Mouse (Mus musculus) bone marrow, adult 2 months (tissue): ENCODE results near the gene Sidt1. TPM values are rescaled to one million over a fixed set of nuclear protein-coding genes. Genes with fewer than 3 reads are reported as not detected.

Experiments used
- H3K27ac ChIP-seq: fragments of 200-500 bp; 2 replicates; pipeline ENCODE4 v1.5.1; 2012; ENCODE audit warnings: low read depth, mild to moderate bottlenecking, control low read depth, inconsistent platforms, low read length; ENCODE audit not compliant: control insufficient read depth, poor library complexity, insufficient read depth
- H3K4me1 ChIP-seq: fragments of 200-500 bp; 2 replicates; pipeline ENCODE4 v1.6.1; 2011; ENCODE audit warnings: low read length; ENCODE audit not compliant: control insufficient read depth, insufficient read depth
- H3K4me3 ChIP-seq: fragments of 200-500 bp; replicated peaks from 2 replicates; pipeline ENCODE3; 2011; ENCODE audit warnings: mild to moderate bottlenecking, low read depth, low read length, control low read depth; ENCODE audit not compliant: control insufficient read depth
- CTCF ChIP-seq: fragments of 200-500 bp; IDR thresholded peaks from 2 replicates; pipeline ENCODE4 v1.5.1; 2011; ENCODE audit warnings: low read length, control low read depth; ENCODE audit not compliant: control insufficient read depth, insufficient read depth
- POLR2A ChIP-seq: fragments of 200-500 bp; IDR thresholded peaks from 2 replicates; pipeline ENCODE4 v1.6.1; 2011; ENCODE audit warnings: low read depth, mild to moderate bottlenecking, control low read depth, low read length, borderline replicate concordance; ENCODE audit not compliant: control insufficient read depth
- WGBS: fragments of 180-500 bp; shearing (Covaris S2); methylation state at CpG from one replicate; pipeline ENCODE4 v1.1.7; 2018; 5-methylcytosine and 5-hydroxymethylcytosine counted together
- polyA plus RNA-seq: library from polyadenylated mRNA; stranded (reverse); fragments of >200 nt; gene quantifications from 2 replicates; pipeline ENCODE4 v1.2.4, GENCODE M21; 2011; ENCODE audit warnings: low replicate concordance; ENCODE audit not compliant: missing spikeins, insufficient read depth, insufficient read length

Gene Sidt1
- polyA plus RNA-seq, 1 experiment: 3.6 TPM

- Histone ChIP-seq H3K4me1 (no peaks in the 10 kb centered on the region), H3K27ac (no peak overlapping the region), H3K4me3 (no peak overlapping the region)
- WGBS: 71% methylated on average over 4 of the region's 4 CpGs
- TF ChIP-seq POLR2A (no peak), CTCF (no peak)
Measured at GRCm38 (mm10) chr16:44289004-44289648, 43.9 kb downstream of the Sidt1 start.

- 49% methylated on average over 7 of the region's 7 CpGs for WGBS
- TF ChIP-seq CTCF (no peak), POLR2A (no peak)
Measured at GRCm38 (mm10) chr16:44287356-44287950, 45.5 kb downstream of the Sidt1 start.

GRCm38 (mm10) chr16:44282614-44283325 is 50.2 kb downstream of the Sidt1 start:
- 81% methylated on average over 5 of the region's 5 CpGs for WGBS
- H3K27ac ChIP-seq: no peak overlapping the region

More at GRCm38 (mm10) chr16:44287356-44287950, 45.5 kb downstream of the Sidt1 start:
- Histone ChIP-seq H3K4me1 (no peaks in the 10 kb centered on the region), H3K4me3 (no peak overlapping the region), H3K27ac (no peak overlapping the region)

GRCm38 (mm10) chr16:44282036-44282435 is 51.0 kb downstream of the Sidt1 start:
- TF ChIP-seq POLR2A (no peak), CTCF (no peak)
- H3K4me1 ChIP-seq: no peaks in the 10 kb centered on the region
- no peak overlapping the region for H3K27ac ChIP-seq
- no peak overlapping the region for H3K4me3 ChIP-seq
- 49% methylated on average over 3 of the region's 3 CpGs for whole genome bisulfite sequencing

More at GRCm38 (mm10) chr16:44282614-44283325, 50.2 kb downstream of the Sidt1 start:
- Histone ChIP-seq H3K4me3 (no peak overlapping the region), H3K4me1 (no peaks in the 10 kb centered on the region)
- TF ChIP-seq CTCF: no peak
- no peak for TF ChIP-seq POLR2A

GRCm38 (mm10) chr16:44280806-44281205 is 52.2 kb downstream of the Sidt1 start:
- WGBS: 84% methylated on average over 2 of the region's 2 CpGs

GRCm38 (mm10) chr16:44277212-44277611 is 55.8 kb downstream of the Sidt1 start:
- Histone ChIP-seq H3K27ac (no peak overlapping the region), H3K4me3 (no peak overlapping the region), H3K4me1 (no peaks in the 10 kb centered on the region)
- TF ChIP-seq POLR2A (no peak), CTCF (no peak)
- WGBS: 88% methylated on average over 10 of the region's 10 CpGs

More at GRCm38 (mm10) chr16:44280806-44281205, 52.2 kb downstream of the Sidt1 start:
- Histone ChIP-seq H3K27ac (no peak overlapping the region), H3K4me3 (no peak overlapping the region), H3K4me1 (no peaks in the 10 kb centered on the region)
- TF ChIP-seq POLR2A (no peak), CTCF (no peak)

GRCm38 (mm10) chr16:44271371-44272038 is 61.5 kb downstream of the Sidt1 start:
- Histone ChIP-seq H3K27ac (no peak overlapping the region), H3K4me3 (no peak overlapping the region), H3K4me1 (no peaks in the 10 kb centered on the region; the same call in 1 of the 2 replicates)
- 63% methylated on average over 9 of the region's 9 CpGs for WGBS
- TF ChIP-seq CTCF: no peak
- no peak for TF ChIP-seq POLR2A

GRCm38 (mm10) chr16:44270606-44271005 is 62.4 kb downstream of the Sidt1 start:
- no peaks in the 10 kb centered on the region; the same call in 1 of the 2 replicates for H3K4me1 ChIP-seq
- WGBS: 79% methylated on average over 5 of the region's 5 CpGs
- no peak for TF ChIP-seq POLR2A
- no peak for TF ChIP-seq CTCF
- no peak overlapping the region for H3K4me3 ChIP-seq
- no peak overlapping the region for H3K27ac ChIP-seq
